Mouse (Mus musculus) midbrain, postnatal 0 days (tissue): ENCODE data around the gene Clec4a1. TPM values are rescaled to one million over a fixed set of nuclear protein-coding genes. Genes with fewer than 3 reads are reported as not detected.

Experiments used
- ATAC-seq: fragments of 200-750 bp; cut with Nextera tagmentation; 2 replicates; pipeline ENCODE4 v1.8.0; 2017; ENCODE audit warnings: moderate number of reproducible peaks, mild to moderate bottlenecking, moderate TSS enrichment, moderate library complexity; ENCODE audit not compliant: low FRiP score
- DNase-seq: peaks from one replicate; pipeline ENCODE4 v3.0.0-alpha.2; 2015; ENCODE audit warnings: low spot score
- H3K27ac ChIP-seq: fragments of 300-500 bp; sonication (generic); 2 replicates; pipeline ENCODE4 v1.5.1; 2014; ENCODE audit warnings: low read depth, mild to moderate bottlenecking, low read length, mixed read lengths
- H3K27me3 ChIP-seq: fragments of 300-500 bp; sonication (generic); 2 replicates; pipeline ENCODE4 v1.6.1; 2014; ENCODE audit warnings: low read length, control low read depth, mixed read lengths; ENCODE audit not compliant: insufficient read depth
- H3K36me3 ChIP-seq: fragments of 300-500 bp; sonication (generic); 2 replicates; pipeline ENCODE4 v1.6.1; 2014; ENCODE audit warnings: low read length, control low read depth, mixed read lengths; ENCODE audit not compliant: insufficient read depth
- H3K4me1 ChIP-seq: fragments of 300-500 bp; sonication (generic); 2 replicates; pipeline ENCODE4 v1.6.1; 2014; ENCODE audit warnings: mild to moderate bottlenecking, control low read depth, antibody characterized with exemption, low read length, mixed read lengths; ENCODE audit not compliant: insufficient read depth
- H3K4me2 ChIP-seq: fragments of 300-500 bp; sonication (generic); 2 replicates; pipeline ENCODE4 v1.6.1; 2014; ENCODE audit warnings: low read depth, mild to moderate bottlenecking, low read length, mixed read lengths; ENCODE audit not compliant: poor library complexity, severe bottlenecking
- H3K4me3 ChIP-seq: fragments of 300-500 bp; sonication (generic); 2 replicates; pipeline ENCODE4 v1.5.1; 2014; ENCODE audit warnings: low read depth, mild to moderate bottlenecking, low read length, moderate library complexity
- H3K9ac ChIP-seq: fragments of 300-500 bp; sonication (generic); replicated peaks from 2 replicates; pipeline ENCODE4 v1.6.1; 2014; ENCODE audit warnings: mild to moderate bottlenecking, low read length, moderate library complexity, mixed read lengths; ENCODE audit not compliant: poor library complexity, severe bottlenecking
- H3K9me3 ChIP-seq: fragments of 300-500 bp; sonication (generic); 2 replicates; pipeline ENCODE4 v1.6.1; 2016; ENCODE audit warnings: low read length, control low read depth
- CTCF ChIP-seq: IDR thresholded peaks from 2 replicates; pipeline ENCODE4 v1.5.1; 2016; ENCODE audit warnings: antibody characterized with exemption, mild to moderate bottlenecking
- WGBS: fragments of 180-500 bp; shearing (Covaris S2); extraction: QIAGEN DNeasy Blood & Tissue Kit; methylation state at CpG from one replicate; pipeline ENCODE4 v1.1.7; 2014; 5-methylcytosine and 5-hydroxymethylcytosine counted together
- polyA plus RNA-seq: library from polyadenylated mRNA; unstranded; fragments of >200 nt; fragmentation: Nextera tagmentation; extraction: Ambion mirVana; gene quantifications from 2 replicates; pipeline ENCODE4 v1.2.1, GENCODE M21; 2015
- total RNA-seq: library from RNA; depleted of rRNA; stranded (reverse); fragments of >200 nt; gene quantifications from 2 replicates; pipeline ENCODE4 v1.2.3, GENCODE M21; 2014; rRNA removed

Gene Clec4a1
- 0.93 and 0.99 TPM in 2 replicates for total RNA-seq
- 1.2 and 1.6 TPM in 2 replicates for polyA plus RNA-seq

GRCm38 (mm10) chr6:122921451-122921850, at the start of gene Clec4a1:
Clec4a1 (plus strand) TSS chr6:122921848.
- Histone ChIP-seq H3K4me3 (no peak within 1 kb of the TSS), H3K36me3 (no peaks in the 10 kb centered on the region), H3K27me3 (no peaks in the 10 kb centered on the region), H3K4me2 (no peak within 1 kb of the TSS), H3K27ac (no peak within 1 kb of the TSS), H3K4me1 (no peaks in the 10 kb centered on the region), H3K9me3 (no peaks in the 10 kb centered on the region), H3K9ac (no peak within 1 kb of the TSS)
- 55% methylated on average over 4 of the region's 4 CpGs for WGBS
- no peak for DNase-seq
- ATAC-seq: no peak
- TF ChIP-seq CTCF: no peak

DNA sequence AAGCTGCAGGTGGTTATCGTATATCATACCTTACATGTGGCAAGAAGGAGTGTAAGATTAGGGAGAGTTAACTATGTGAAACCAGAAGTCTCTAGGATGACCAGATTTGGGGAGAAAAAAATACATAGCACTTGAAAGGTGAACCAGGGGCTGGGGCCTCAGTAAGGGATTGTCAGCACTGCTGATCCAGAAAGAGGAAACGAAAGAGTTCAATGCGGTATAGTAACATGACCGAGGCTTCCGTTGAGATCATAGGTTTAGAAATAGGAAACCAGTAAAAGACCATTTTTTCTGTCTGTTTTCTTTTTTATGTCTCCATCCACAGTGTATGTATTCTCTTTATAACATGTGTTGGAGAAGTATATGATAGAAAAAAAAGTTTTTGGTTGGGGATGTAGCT, 48.8 kb upstream of the Clec4a1 start:
- H3K9me3 ChIP-seq: no peaks in the 10 kb centered on the region
- no peak overlapping the region for H3K4me2 ChIP-seq
- no peak for TF ChIP-seq CTCF
- no peak overlapping the region for H3K27ac ChIP-seq
- no peaks in the 10 kb centered on the region for H3K27me3 ChIP-seq
- H3K9ac ChIP-seq: no peak overlapping the region
- no peak for ATAC-seq
- no peak overlapping the region for H3K4me3 ChIP-seq
- WGBS: 97% methylated on average over 5 of the region's 5 CpGs
- H3K4me1 ChIP-seq: 0 out of 2 replicates have a peak, but pooled peaks cover 4% of the 10 kb centered on the region
- H3K36me3 ChIP-seq: peaks cover 5% of the 10 kb centered on the region; the same call in 1 of the 2 replicates
- no peak for DNase-seq

- 8% methylated on average over 43 of the region's 43 CpGs for WGBS
- H3K27ac ChIP-seq: peak within 1 kb of the TSS; percentile 77
- DNase-seq: peak; percentile 99
- peak; percentile 98 for ATAC-seq
- H3K27me3 ChIP-seq: no peaks in the 10 kb centered on the region
- H3K9me3 ChIP-seq: no peaks in the 10 kb centered on the region
- peak; percentile 90 for TF ChIP-seq CTCF
- H3K36me3 ChIP-seq: peaks cover 9% of the 10 kb centered on the region
- peak within 1 kb of the TSS; percentile 74 for H3K4me3 ChIP-seq
- H3K9ac ChIP-seq: peak within 1 kb of the TSS; percentile 81
- H3K4me2 ChIP-seq: peak within 1 kb of the TSS; percentile 53
- 0 out of 2 replicates have a peak, but pooled peaks cover 4% of the 10 kb centered on the region for H3K4me1 ChIP-seq
These were observed 47.6 kb upstream of the Clec4a1 start, which contains the start of gene Necap1 for GRCm38 (mm10) chr6:122873871-122874719. Necap1 (plus strand) TSS chr6:122874474.

- Histone ChIP-seq H3K36me3 (peaks cover 9% of the 10 kb centered on the region), H3K4me2 (peak overlapping the region; percentile 53), H3K9me3 (no peaks in the 10 kb centered on the region), H3K4me3 (peak overlapping the region; percentile 74), H3K27ac (peak overlapping the region; percentile 77), H3K9ac (peak overlapping the region; percentile 81), H3K27me3 (no peaks in the 10 kb centered on the region), H3K4me1 (0 out of 2 replicates have a peak, but pooled peaks cover 4% of the 10 kb centered on the region)
- peak; percentile 64 for DNase-seq
- 0% methylated on average over 31 of the region's 31 CpGs for WGBS
- no peak for TF ChIP-seq CTCF
- peak; percentile 89 for ATAC-seq
These were observed 46.8 kb upstream of the Clec4a1 start for GRCm38 (mm10) chr6:122874720-122875389.

DNA sequence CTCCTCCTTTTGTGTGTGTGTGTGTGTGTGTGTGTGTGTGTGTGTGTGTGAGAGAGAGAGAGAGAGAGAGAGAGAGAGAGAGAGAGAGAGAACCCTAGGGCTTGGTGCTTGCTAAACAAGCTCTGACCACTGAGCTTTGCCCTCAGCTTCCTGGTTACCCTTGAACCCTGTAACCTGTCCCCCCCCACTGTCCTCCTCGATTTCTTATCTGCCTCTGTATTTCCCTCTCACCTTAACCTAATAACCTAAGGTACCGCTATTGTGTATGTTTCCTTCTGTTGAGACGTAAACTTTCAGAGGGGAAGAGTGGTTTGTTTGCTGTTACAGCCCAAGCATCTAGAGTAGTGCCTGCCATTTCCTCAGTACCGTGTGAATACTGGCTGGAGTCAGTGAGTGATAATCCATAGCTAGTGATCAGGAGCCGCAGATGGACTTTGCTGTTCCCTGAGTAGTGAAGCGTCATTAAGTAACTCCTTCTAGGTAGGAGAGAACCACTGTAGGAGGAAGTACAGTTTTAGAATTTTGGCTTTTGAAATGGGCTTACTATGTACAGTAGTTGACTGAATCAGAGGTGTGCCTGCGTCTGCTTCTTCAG, 42.4 kb upstream of the Clec4a1 start:
- no peak for TF ChIP-seq CTCF
- Histone ChIP-seq H3K27ac (no peak overlapping the region), H3K36me3 (peaks cover 44% of the 10 kb centered on the region), H3K4me2 (no peak overlapping the region), H3K4me1 (0 out of 2 replicates have a peak, but pooled peaks cover 4% of the 10 kb centered on the region), H3K9me3 (no peaks in the 10 kb centered on the region), H3K9ac (no peak overlapping the region), H3K27me3 (no peaks in the 10 kb centered on the region), H3K4me3 (no peak overlapping the region)
- WGBS: 94% methylated on average over 7 of the region's 7 CpGs
- no peak for DNase-seq
- ATAC-seq: no peak
